Mouse (Mus musculus): ENCODE data around the gene Abhd17a.

DNA sequence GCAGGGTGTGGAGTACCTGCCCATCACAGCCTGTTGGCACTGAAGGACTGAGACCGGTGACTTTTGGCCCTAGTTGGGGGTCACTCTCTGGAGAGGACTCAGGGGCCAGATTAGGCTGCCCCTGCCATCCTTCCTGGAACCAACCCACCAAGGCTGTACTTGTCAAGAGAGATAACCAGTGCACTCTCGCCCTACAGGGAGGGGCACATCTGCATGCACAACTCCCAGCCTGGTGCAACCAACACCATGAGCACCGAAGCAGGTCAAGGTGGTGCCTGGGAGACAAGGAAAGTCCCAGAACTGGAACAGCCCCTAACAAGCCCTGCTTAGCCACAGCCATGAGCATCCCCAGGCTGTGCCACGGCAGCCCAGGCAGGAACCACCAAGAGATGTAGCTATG, 43.2 kb downstream of the Abhd17a start:
- no peak for TF ChIP-seq ZC3H11A (IDR thresholded peaks at IDR 0.05; ENCODE audit: borderline replicate concordance, low read depth, low read length)
- TF ChIP-seq ZNF384 (IDR thresholded peaks at IDR 0.05; ENCODE audit: low read depth, low read length): no peak
- TF ChIP-seq HCFC1 (IDR thresholded peaks at IDR 0.05; ENCODE audit: borderline replicate concordance, insufficient read depth, low read length): no peak
- no peak for TF ChIP-seq CHD2 (IDR thresholded peaks at IDR 0.05; ENCODE audit: low read depth, low read length)

All from ES-E14 (cell line).